Mouse (Mus musculus): ENCODE results near the gene Edem3.

DNA sequence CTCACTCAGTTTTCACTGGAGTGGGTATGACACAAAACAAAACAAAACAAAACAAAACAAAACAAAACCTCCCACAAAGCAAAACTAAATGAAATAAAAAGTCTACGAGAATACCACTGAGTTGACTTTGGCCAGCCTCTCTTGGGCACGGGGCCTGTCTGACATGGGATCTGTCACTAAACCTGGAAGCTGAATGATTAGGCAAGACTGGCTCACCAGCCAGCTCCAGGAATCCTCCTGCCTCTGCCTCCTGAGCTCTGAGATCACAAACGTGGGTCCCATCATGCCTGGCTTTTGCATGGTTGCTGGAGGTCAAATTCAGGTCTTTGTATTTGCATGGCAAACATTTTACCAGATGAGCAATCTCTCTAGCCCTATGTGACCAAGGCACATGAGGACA lies 76.6 kb downstream of the Edem3 start:
- no peak for TF ChIP-seq CTCF (IDR thresholded peaks at IDR 0.05; ENCODE audit: borderline replicate concordance, control insufficient read depth, extremely low read depth, insufficient read depth, low read length, poor library complexity)
- no peak for TF ChIP-seq POLR2A (IDR thresholded peaks at IDR 0.05; ENCODE audit: control insufficient read depth, extremely low read depth, insufficient read depth, low read length, poor library complexity)

All from thymus, adult 2 months (tissue).